8 mouse cellular contexts compared by ENCODE assay signal in the genomic region with DNA sequence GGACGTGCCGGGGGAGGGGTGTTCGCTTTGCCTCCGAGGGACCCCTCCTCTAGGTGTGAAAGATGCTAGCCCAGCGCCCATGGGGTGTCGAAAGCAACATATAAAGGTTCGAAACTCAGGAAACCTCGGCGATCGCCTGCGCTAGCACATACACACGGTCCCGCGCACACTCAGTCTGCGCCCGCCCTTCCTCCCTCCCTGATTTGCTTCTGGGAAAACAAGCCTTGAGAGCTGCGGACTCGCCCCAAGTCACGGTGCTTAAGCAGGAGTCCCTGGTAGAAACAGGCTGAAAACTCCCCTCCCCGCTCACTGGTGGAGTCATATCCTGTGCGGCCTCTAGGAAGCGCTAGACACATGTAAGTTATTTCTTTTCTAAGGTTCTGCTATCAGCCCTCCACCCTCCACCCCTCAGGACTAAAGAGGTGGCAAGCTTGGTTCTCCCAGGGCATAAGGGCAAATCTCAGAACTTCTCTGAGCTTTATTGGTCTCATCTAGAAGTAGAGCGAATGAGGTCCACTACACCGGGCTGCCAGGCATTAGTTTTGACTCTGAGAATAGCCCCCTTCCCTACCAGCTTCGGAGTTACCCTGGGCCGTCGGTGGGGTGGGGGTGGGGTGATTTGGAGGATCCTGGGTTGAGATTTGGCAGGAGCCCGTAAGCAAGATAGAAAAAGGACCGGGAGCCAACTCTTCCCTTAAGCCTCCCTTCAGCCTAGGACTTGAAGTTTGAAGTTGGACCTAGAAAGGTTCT. TPM values are rescaled to one million over a fixed set of nuclear protein-coding genes. Genes with fewer than 3 reads are reported as not detected.
DNase-seq lines count a peak whose midpoint lies in the region; ATAC-seq lines count a peak whose summit lies in the region.

No protein-coding gene starts in this region.

- peak; percentile 96 for DNase-seq in ZHBTc4 (ENCODE audit: low read depth, low spot score)
- DNase-seq in cerebellum, postnatal 4 days (ENCODE audit: low spot score in 2 of 2), result peak; percentile 74 to 90
- DNase-seq in gastrocnemius, adult 18-20 months (ENCODE audit: low spot score), result peak; percentile 97
- peak; percentile 93 for DNase-seq in left cerebral cortex, adult 11 months (ENCODE audit: low spot score)
- peak; percentile 99 for DNase-seq in lung, postnatal 36 days
- DNase-seq in retina, embryonic 14.5 days (ENCODE audit: low spot score), result peak; percentile 93
- DNase-seq in thymus, postnatal 36 days, result peak; percentile 88 to 89

- no peaks in the 10 kb centered on the region for H3K36me3 ChIP-seq in hindbrain, embryonic 16.5 days (ENCODE audit: control insufficient read depth, insufficient read depth, low read length)

- H3K27me3 ChIP-seq in hindbrain, embryonic 16.5 days (replicated peaks; ENCODE audit: control insufficient read depth, insufficient read depth, low read length), result no peaks in the 10 kb centered on the region

- H3K4me3 ChIP-seq in hindbrain, embryonic 16.5 days (ENCODE audit: low read length), result peak overlapping the region; percentile 68

- under 1% methylated on average over 29 of the region's 29 CpGs for WGBS in hindbrain, embryonic 16.5 days

- H3K27ac ChIP-seq in hindbrain, embryonic 16.5 days (ENCODE audit: low read depth, low read length), result peak overlapping the region; percentile 95

- H3K4me1 ChIP-seq in hindbrain, embryonic 16.5 days (ENCODE audit: control insufficient read depth, insufficient read depth, low read depth, low read length), result peaks cover 10% of the 10 kb centered on the region

- H3K9ac ChIP-seq in hindbrain, embryonic 16.5 days (ENCODE audit: low read depth, low read length), result peak overlapping the region; percentile 75

- peak overlapping the region; percentile 82 for H3K4me2 ChIP-seq in hindbrain, embryonic 16.5 days (ENCODE audit: low read length)

- peak; percentile 56 for ATAC-seq in hindbrain, embryonic 16.5 days

- no peaks in the 10 kb centered on the region for H3K9me3 ChIP-seq in hindbrain, embryonic 16.5 days (ENCODE audit: control insufficient read depth, low read length)

RNA-seq across cellular contexts. Expression of gene Jun, which starts 1.2 kb away (rescaled TPM):
- total RNA-seq in gastrocnemius, adult 18-20 months (2021), result 100 to 1,000 TPM in 1 of 2 experiments, 10 to 100 TPM in 1; 56.8 to 140 TPM
- polyA plus RNA-seq in hindbrain, embryonic 16.5 days (2015; fragmentation: Nextera tagmentation; extraction: Ambion mirVana), result 62.9 and 63.7 TPM in 2 replicates

Comparison
In these comparisons a context has a peak if more than half of its experiments do, and no peak if none do; other contexts are left out.
1. Peak in every context shown above with its lines: DNase-seq, ATAC-seq, H3K4me3 ChIP-seq and H3K27ac ChIP-seq.